11 mouse cellular contexts compared by ENCODE assay signal in the genomic region with DNA sequence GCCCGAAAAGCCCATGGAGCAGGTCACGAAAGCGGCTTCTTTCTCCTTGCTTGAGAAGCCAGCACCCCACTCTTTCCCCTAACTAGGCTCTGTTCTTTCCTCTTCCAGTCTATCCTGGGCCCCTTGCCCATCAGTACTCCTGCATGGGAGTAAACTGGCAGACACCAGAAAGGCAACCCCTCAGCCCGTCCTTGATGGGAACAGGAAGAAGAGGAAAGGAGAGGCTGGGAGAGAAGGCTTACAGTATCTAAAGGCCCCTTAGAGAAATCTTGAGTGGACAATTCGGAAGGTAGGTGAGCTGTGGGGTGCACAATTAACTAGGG. TPM values are rescaled to one million over a fixed set of nuclear protein-coding genes. Genes with fewer than 3 reads are reported as not detected.
DNase-seq lines count a peak whose midpoint lies in the region; ATAC-seq and TF ChIP-seq lines count a peak whose summit lies in the region.
"Had no signal": no experiment of that assay in that cellular context is flagged by ENCODE, and none has a peak within 500 bp of the region (broad histone marks: within the 10 kb centered on the region; RNA-seq: fewer than 3 reads in every experiment).

No protein-coding gene starts in this region.

- no peak for TF ChIP-seq CTCF in ES-Bruce4 (IDR thresholded peaks at IDR 0.05; ENCODE audit: low read depth, low read length)
- TF ChIP-seq CTCF in kidney, adult 2 months (conservative IDR thresholded peaks at IDR 0.05; ENCODE audit: insufficient read depth, insufficient read length, low read depth, low read length) = no peak

- TF ChIP-seq POLR2A in ES-Bruce4 (IDR thresholded peaks at IDR 0.05; ENCODE audit: insufficient read depth, low read length) = no peak
- TF ChIP-seq POLR2A in kidney, adult 2 months (IDR thresholded peaks at IDR 0.05; ENCODE audit: low read depth, low read length) = no peak

- ATAC-seq in kidney, embryonic 15.5 days (replicated peaks; ENCODE audit: low FRiP score) = no peak
- ATAC-seq in intestine, embryonic 15.5 days = no peak

- H3K4me1 ChIP-seq in kidney, embryonic 15.5 days = peaks cover 64% of the 10 kb centered on the region
- no peaks in the 10 kb centered on the region for H3K4me1 ChIP-seq in ES-Bruce4 (ENCODE audit: control insufficient read depth, insufficient read depth, low read length)
- H3K4me1 ChIP-seq in intestine, embryonic 15.5 days (replicated peaks) = peaks cover 37% of the 10 kb centered on the region
- 0 out of 2 replicates have a peak, but pooled peaks cover 7% of the 10 kb centered on the region for H3K4me1 ChIP-seq in kidney, adult 2 months (ENCODE audit: control insufficient read depth, insufficient read depth, low read length)

- no peaks in the 10 kb centered on the region for H3K9me3 ChIP-seq in kidney, embryonic 15.5 days (replicated peaks)
- H3K9me3 ChIP-seq in ES-Bruce4 (replicated peaks; ENCODE audit: control insufficient read depth, insufficient read depth, low read length, poor library complexity, severe bottlenecking) = no peaks in the 10 kb centered on the region
- no peaks in the 10 kb centered on the region for H3K9me3 ChIP-seq in intestine, embryonic 15.5 days
- H3K9me3 ChIP-seq: neural tube, embryonic 13.5 days had no signal

- no peak overlapping the region for H3K27ac ChIP-seq in kidney, embryonic 15.5 days
- no peak overlapping the region for H3K27ac ChIP-seq in ES-Bruce4 (ENCODE audit: insufficient read depth, low read length)
- no peak overlapping the region for H3K27ac ChIP-seq in intestine, embryonic 15.5 days
- no peak overlapping the region for H3K27ac ChIP-seq in kidney, adult 2 months (ENCODE audit: insufficient read depth, low read depth, low read length)
- H3K27ac ChIP-seq: neural tube, embryonic 13.5 days had no signal

- TF ChIP-seq EP300 in ES-Bruce4 (IDR thresholded peaks at IDR 0.05; ENCODE audit: insufficient read depth, low read depth, low read length) = no peak

- 33% methylated on average over 5 of the region's 5 CpGs for WGBS in kidney, embryonic 15.5 days
- WGBS in intestine, embryonic 15.5 days = 25% methylated on average over 5 of the region's 5 CpGs
- WGBS in kidney, adult 2 months = 51% methylated on average over 5 of the region's 5 CpGs

- no peak for DNase-seq in kidney, adult 8-10 months
- peak; percentile 78 for DNase-seq in brain, adult 2 months (ENCODE audit: low read depth, low spot score)
- no peak for DNase-seq in embryo, embryonic 10 days (ENCODE audit: low spot score)
- no peak for DNase-seq in kidney, adult 2 months
- DNase-seq: heart, adult 11 months; kidney, postnatal 10 days had no signal

- no peaks in the 10 kb centered on the region for H3K36me3 ChIP-seq in kidney, embryonic 15.5 days
- no peaks in the 10 kb centered on the region for H3K36me3 ChIP-seq in ES-Bruce4 (ENCODE audit: control insufficient read depth, insufficient read depth, low read length, poor library complexity, severe bottlenecking)
- no peaks in the 10 kb centered on the region for H3K36me3 ChIP-seq in intestine, embryonic 15.5 days
- no peaks in the 10 kb centered on the region for H3K36me3 ChIP-seq in kidney, adult 2 months (ENCODE audit: control insufficient read depth, insufficient read depth, low read length)

- H3K9ac ChIP-seq in kidney, embryonic 15.5 days = no peak overlapping the region
- H3K9ac ChIP-seq in ES-Bruce4 (ENCODE audit: low read depth, poor library complexity, severe bottlenecking) = peak overlapping the region; percentile 29
- no peak overlapping the region for H3K9ac ChIP-seq in intestine, embryonic 15.5 days

- H3K4me3 ChIP-seq in kidney, embryonic 15.5 days (replicated peaks) = peak overlapping the region; percentile 29
- H3K4me3 ChIP-seq in ES-Bruce4 (ENCODE audit: low read depth, low read length) = no peak overlapping the region
- H3K4me3 ChIP-seq in intestine, embryonic 15.5 days (replicated peaks) = peak overlapping the region; percentile 19
- no peak overlapping the region for H3K4me3 ChIP-seq in kidney, adult 2 months (ENCODE audit: insufficient read depth, low read depth, low read length)
- H3K4me3 ChIP-seq: erythroblast, embryonic 14.5 days had no signal

- no peak overlapping the region; the same call in 1 of the 2 replicates for H3K4me2 ChIP-seq in kidney, embryonic 15.5 days
- H3K4me2 ChIP-seq in intestine, embryonic 15.5 days (replicated peaks) = peak overlapping the region; percentile 54

- H3K27me3 ChIP-seq in kidney, embryonic 15.5 days = peaks cover 90% of the 10 kb centered on the region
- peaks cover 8% of the 10 kb centered on the region; the same call in 1 of the 2 replicates for H3K27me3 ChIP-seq in ES-Bruce4 (ENCODE audit: control insufficient read depth, insufficient read depth, low read length, poor library complexity, severe bottlenecking)
- peaks cover 77% of the 10 kb centered on the region for H3K27me3 ChIP-seq in intestine, embryonic 15.5 days (replicated peaks)
- no peaks in the 10 kb centered on the region for H3K27me3 ChIP-seq in kidney, adult 2 months (replicated peaks; ENCODE audit: control insufficient read depth, insufficient read depth, low read length)

RNA-seq across cellular contexts. Expression of a gene that starts 35.1 kb away (rescaled TPM):
- 0.49 and 0.84 TPM in 2 replicates for polyA plus RNA-seq in kidney, embryonic 15.5 days (2015; fragmentation: Nextera tagmentation; extraction: Ambion mirVana)
- not detected in 2 replicates for polyA plus RNA-seq in ES-Bruce4 (2011; ENCODE audit: insufficient read depth, insufficient read length, low read depth, missing spikeins)
- polyA plus RNA-seq in intestine, embryonic 15.5 days (2015; fragmentation: Nextera tagmentation; extraction: Ambion mirVana) = 0.47 and 0.55 TPM in 2 replicates
- not detected in 2 replicates for polyA plus RNA-seq in kidney, adult 2 months (2012; rRNA removed)
- polyA plus RNA-seq: erythroblast, embryonic 14.5 days had no signal

RNA-seq across cellular contexts. Expression of a gene that starts 40.7 kb away (rescaled TPM):
- polyA plus RNA-seq in kidney, embryonic 15.5 days (2015; fragmentation: Nextera tagmentation; extraction: Ambion mirVana) = 0.83 and 0.85 TPM in 2 replicates
- 7.7 and 8.3 TPM in 2 replicates for polyA plus RNA-seq in ES-Bruce4 (2011; ENCODE audit: insufficient read depth, insufficient read length, low read depth, missing spikeins)
- 0.24 and 0.25 TPM in 2 replicates for polyA plus RNA-seq in intestine, embryonic 15.5 days (2015; fragmentation: Nextera tagmentation; extraction: Ambion mirVana)
- 13.0 and 13.2 TPM in 2 replicates for polyA plus RNA-seq in kidney, adult 2 months (2012; rRNA removed)
- polyA plus RNA-seq: erythroblast, embryonic 14.5 days had no signal

Comparison
In these comparisons a context has a peak if more than half of its experiments do, and no peak if none do; other contexts are left out.
1. H3K4me3 ChIP-seq: peak in kidney, embryonic 15.5 days (single experiment) and intestine, embryonic 15.5 days (single experiment); none in ES-Bruce4 (single experiment) and kidney, adult 2 months (single experiment).